Mouse (Mus musculus) ES-E14 (cell line): Measurements from ENCODE around the gene Igsf21. TPM values are rescaled to one million over a fixed set of nuclear protein-coding genes. Genes with fewer than 3 reads are reported as not detected.

Experiments used
- DNase-seq: peaks from one replicate; pipeline ENCODE4 v3.0.0-alpha.2; 2013; ENCODE audit warnings: low read depth, low spot score
- H3K27ac ChIP-seq: 2 replicates; pipeline ENCODE4 v1.5.1; 2012; ENCODE audit warnings: low read depth, mild to moderate bottlenecking, low read length, moderate library complexity, mixed read lengths; ENCODE audit not compliant: poor library complexity, insufficient read depth, severe bottlenecking
- H3K36me3 ChIP-seq: 2 replicates; pipeline ENCODE4 v1.6.1; 2012; ENCODE audit warnings: mild to moderate bottlenecking, low read length, moderate library complexity, mixed read lengths; ENCODE audit not compliant: control insufficient read depth, poor library complexity, insufficient read depth, severe bottlenecking
- H3K4me1 ChIP-seq, 2 experiments: fragments of 150-350 bp in 1 of 2; sonication (generic) in 1 of 2; 2 replicates each; pipeline ENCODE4 v1.6.1; 2012; ENCODE audit warnings: low read length in 2 of 2, mild to moderate bottlenecking in 1 of 2, mixed read lengths in 1 of 2; ENCODE audit not compliant: control insufficient read depth in 2 of 2, insufficient read depth in 2 of 2, poor library complexity in 1 of 2
- H3K4me3 ChIP-seq, 2 experiments: fragments of 150-350 bp in 1 of 2; sonication (generic) in 1 of 2; 2 replicates each; pipeline ENCODE4 v1.5.1; 2012; ENCODE audit warnings: low read length in 2 of 2, low read depth in 1 of 2, mild to moderate bottlenecking in 1 of 2, mixed read lengths in 1 of 2; ENCODE audit not compliant: insufficient read depth in 1 of 2, poor library complexity in 1 of 2, severe bottlenecking in 1 of 2
- H3K9ac ChIP-seq: 2 replicates; pipeline ENCODE4 v1.6.1; 2012; ENCODE audit warnings: low read depth, mild to moderate bottlenecking, low read length, mixed read lengths; ENCODE audit not compliant: poor library complexity, insufficient read depth, severe bottlenecking
- H3K9me3 ChIP-seq: fragments of 150-350 bp; sonication (generic); 2 replicates; pipeline ENCODE4 v1.6.1; 2012; ENCODE audit warnings: low read depth, mild to moderate bottlenecking, low read length; ENCODE audit not compliant: control insufficient read depth, insufficient read depth
- CHD2 ChIP-seq: IDR thresholded peaks from 2 replicates; pipeline ENCODE4 v1.6.1; 2014; ENCODE audit warnings: mild to moderate bottlenecking, low read depth, low read length, inconsistent platforms
- HCFC1 ChIP-seq: IDR thresholded peaks from 2 replicates; pipeline ENCODE4 v1.6.1; 2012; ENCODE audit warnings: low read length, inconsistent platforms, borderline replicate concordance; ENCODE audit not compliant: insufficient read depth
- MAFK ChIP-seq: IDR thresholded peaks from 2 replicates; pipeline ENCODE4 v1.6.1; 2014; ENCODE audit warnings: mild to moderate bottlenecking, low read depth, low read length, inconsistent platforms; ENCODE audit not compliant: insufficient read depth
- ZC3H11A ChIP-seq: IDR thresholded peaks from 2 replicates; pipeline ENCODE4 v1.6.1; 2012; ENCODE audit warnings: low read depth, mild to moderate bottlenecking, inconsistent platforms, low read length, borderline replicate concordance
- ZNF384 ChIP-seq: IDR thresholded peaks from 2 replicates; pipeline ENCODE4 v1.6.1; 2012; ENCODE audit warnings: low read depth, low read length, inconsistent platforms
- in situ Hi-C, 2 experiments: fragments of 600-800 bp; cut with MboI; formaldehyde crosslinking; loops; one replicate each; pipeline ENCODE4 v1.15.1; 2025; ENCODE audit warnings: low sequenced_read_pairs in 2 of 2, inconsistent platforms in 1 of 2; ENCODE audit not compliant: unreplicated experiment in 2 of 2
- total RNA-seq: library from RNA; depleted of rRNA; stranded (reverse); fragments of 300-350 nt; gene quantifications from 2 replicates; pipeline ENCODE4 v1.2.3, GENCODE M21; 2012

Igsf21 gene
- total RNA-seq, 1 experiment: 2.5 TPM

- Histone ChIP-seq H3K9ac (no peak overlapping the region), H3K4me1 (peaks cover 5 to 8% of the 10 kb centered on the region in 2 experiments; a peak in 2 of 4 replicates), H3K4me3 (no peak overlapping the region), H3K9me3 (no peaks in the 10 kb centered on the region), H3K36me3 (no peaks in the 10 kb centered on the region), H3K27ac (no peak overlapping the region)
- TF ChIP-seq MAFK (no peak), HCFC1 (no peak), ZC3H11A (no peak), ZNF384 (no peak), CHD2 (no peak)
- DNase-seq: no peak
- in situ Hi-C loops: no loop called here
These were observed 40.8 kb downstream of the Igsf21 start for GRCm38 (mm10) chr4:140205811-140206231.

- no peak for DNase-seq
- Histone ChIP-seq H3K9me3 (no peaks in the 10 kb centered on the region), H3K36me3 (no peaks in the 10 kb centered on the region), H3K4me3 (no peak overlapping the region), H3K4me1 (peaks cover 5 to 8% of the 10 kb centered on the region in 2 experiments; a peak in 2 of 4 replicates), H3K27ac (no peak overlapping the region), H3K9ac (no peak overlapping the region)
- TF ChIP-seq HCFC1: no peak
- no peak for TF ChIP-seq MAFK
- TF ChIP-seq ZC3H11A: no peak
- no peak for TF ChIP-seq CHD2
- no peak for TF ChIP-seq ZNF384
- in situ Hi-C loops: no loop called here
These were observed 41.8 kb downstream of the Igsf21 start for GRCm38 (mm10) chr4:140204775-140205174.

- no peak for TF ChIP-seq CHD2
- no peak for TF ChIP-seq HCFC1
- TF ChIP-seq ZC3H11A: no peak
- no peak for TF ChIP-seq MAFK
- no peak for TF ChIP-seq ZNF384
These were observed 42.8 kb downstream of the Igsf21 start for GRCm38 (mm10) chr4:140203696-140204272.

GRCm38 (mm10) chr4:140202196-140202595, 44.4 kb downstream of the Igsf21 start:
- DNase-seq: peak; percentile 50
- H3K9ac ChIP-seq: no peak overlapping the region
- no peaks in the 10 kb centered on the region for H3K9me3 ChIP-seq
- H3K4me3 ChIP-seq: peak overlapping the region in 1 of 2 experiments; percentile 59; a peak in 2 of 4 replicates
- H3K27ac ChIP-seq: no peak overlapping the region
- H3K36me3 ChIP-seq: no peaks in the 10 kb centered on the region
- H3K4me1 ChIP-seq: peaks cover 7 to 8% of the 10 kb centered on the region in 2 experiments; a peak in 2 of 4 replicates
- in situ Hi-C loops: no loop called here
- TF ChIP-seq CHD2: peak; percentile 91
- no peak for TF ChIP-seq MAFK

More at GRCm38 (mm10) chr4:140203696-140204272, 42.8 kb downstream of the Igsf21 start:
- Histone ChIP-seq H3K9me3 (no peaks in the 10 kb centered on the region), H3K9ac (no peak overlapping the region), H3K27ac (no peak overlapping the region), H3K36me3 (no peaks in the 10 kb centered on the region), H3K4me1 (peaks cover 5 to 8% of the 10 kb centered on the region in 2 experiments; a peak in 2 of 4 replicates), H3K4me3 (no peak overlapping the region)
- in situ Hi-C loops: no loop called here
- no peak for DNase-seq

- no peak for DNase-seq
- H3K9ac ChIP-seq: no peak overlapping the region
- H3K9me3 ChIP-seq: no peaks in the 10 kb centered on the region
- no peak overlapping the region for H3K27ac ChIP-seq
- no peaks in the 10 kb centered on the region for H3K36me3 ChIP-seq
- TF ChIP-seq MAFK (no peak), ZNF384 (no peak), ZC3H11A (no peak), CHD2 (no peak), HCFC1 (no peak)
- in situ Hi-C loops: no loop called here
- H3K4me3 ChIP-seq: no peak overlapping the region
- peaks cover 6% of the 10 kb centered on the region in 2 experiments; a peak in 2 of 4 replicates for H3K4me1 ChIP-seq
These were observed 46.3 kb downstream of the Igsf21 start for GRCm38 (mm10) chr4:140200296-140200695.
